Mouse (Mus musculus): ENCODE measurements around the gene Atm.

Gene Atm

DNA sequence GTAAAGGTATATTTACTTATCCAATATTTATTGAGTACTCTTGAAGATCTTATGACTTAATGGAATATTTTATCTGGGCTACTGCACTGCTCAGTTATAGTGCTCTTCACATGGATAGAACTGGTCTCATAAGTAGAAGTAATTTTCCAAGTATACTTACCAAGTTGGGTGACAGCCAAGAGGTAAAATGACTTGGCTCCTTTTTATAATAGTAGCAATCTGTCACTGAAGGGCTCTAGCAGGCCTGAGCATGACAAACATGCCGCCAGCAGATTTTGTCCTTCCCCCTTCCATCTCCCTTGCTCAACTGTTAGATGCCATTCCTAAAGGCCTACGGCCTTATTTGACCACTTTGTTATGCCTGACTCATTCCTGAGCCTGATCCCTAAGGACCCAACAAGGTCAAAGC is 127.6 kb downstream of the Atm start:
- no peak for DNase-seq (ENCODE audit: low read depth, low spot score)

DNA sequence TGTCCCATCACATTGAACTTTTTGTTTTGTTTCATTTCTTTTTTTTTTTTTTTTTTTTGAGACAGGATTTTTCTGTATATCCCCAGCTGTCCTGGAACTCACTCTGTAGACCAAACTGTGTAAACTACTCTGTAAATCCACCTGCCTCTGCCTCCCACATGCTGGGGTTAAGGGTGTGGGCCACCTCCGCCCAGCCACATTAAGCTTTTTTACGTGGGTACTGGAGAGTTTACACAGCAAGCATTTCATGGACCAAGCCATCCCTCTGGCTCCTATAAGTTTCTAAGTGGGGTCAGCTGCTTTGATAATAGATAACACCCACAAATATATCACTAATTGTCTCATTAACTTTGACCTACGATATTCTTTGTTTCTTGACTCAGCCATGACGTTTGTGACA is 128.0 kb downstream of the Atm start:
- DNase-seq (ENCODE audit: low read depth, low spot score) = no peak

DNA sequence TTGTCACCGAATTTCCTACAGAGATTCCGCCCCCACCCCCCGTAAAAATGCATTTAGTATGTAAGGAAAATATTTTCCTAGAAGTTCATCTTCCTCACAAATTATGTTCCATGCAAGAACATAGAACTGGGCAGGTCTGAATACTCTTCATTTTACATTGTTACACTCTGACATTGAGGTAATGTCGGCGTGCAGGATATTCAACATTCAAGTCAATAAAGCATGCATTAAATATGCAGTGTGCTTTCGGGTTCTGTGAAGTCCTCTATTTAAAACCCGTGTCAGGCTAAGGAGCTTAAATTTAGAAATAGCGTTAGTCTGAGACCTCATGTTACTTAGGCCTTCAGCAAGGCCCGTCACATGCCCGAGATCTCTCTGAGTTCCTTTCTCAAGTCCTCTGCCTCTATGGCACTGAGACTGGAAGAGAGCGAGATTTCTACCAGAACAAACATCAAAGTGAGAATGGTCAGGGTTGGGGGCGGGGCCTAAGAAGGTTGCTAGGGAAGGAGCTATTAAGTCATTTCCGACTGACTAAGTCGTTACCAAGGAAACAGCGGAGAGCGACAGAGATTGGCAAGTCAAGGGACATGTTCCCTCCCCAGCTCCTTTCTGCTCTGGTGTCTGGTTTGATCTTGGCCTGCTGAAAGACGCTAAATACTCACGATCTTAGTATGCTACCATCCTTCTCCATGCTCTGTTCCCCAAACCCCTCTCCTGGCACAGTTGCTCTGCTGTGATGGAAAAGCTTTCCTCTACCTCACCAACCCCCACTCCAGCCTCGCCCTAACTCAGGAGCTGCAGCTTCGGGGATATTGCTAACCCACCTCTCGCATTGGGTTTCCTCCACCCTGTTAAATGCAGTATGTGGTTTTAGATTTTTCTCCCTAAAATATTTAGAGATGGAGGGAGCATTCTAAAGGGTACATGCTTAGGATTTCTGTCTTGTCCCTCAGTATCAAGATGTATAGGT is 131.5 kb downstream of the Atm start:
- DNase-seq (ENCODE audit: low read depth, low spot score) = no peak

DNA sequence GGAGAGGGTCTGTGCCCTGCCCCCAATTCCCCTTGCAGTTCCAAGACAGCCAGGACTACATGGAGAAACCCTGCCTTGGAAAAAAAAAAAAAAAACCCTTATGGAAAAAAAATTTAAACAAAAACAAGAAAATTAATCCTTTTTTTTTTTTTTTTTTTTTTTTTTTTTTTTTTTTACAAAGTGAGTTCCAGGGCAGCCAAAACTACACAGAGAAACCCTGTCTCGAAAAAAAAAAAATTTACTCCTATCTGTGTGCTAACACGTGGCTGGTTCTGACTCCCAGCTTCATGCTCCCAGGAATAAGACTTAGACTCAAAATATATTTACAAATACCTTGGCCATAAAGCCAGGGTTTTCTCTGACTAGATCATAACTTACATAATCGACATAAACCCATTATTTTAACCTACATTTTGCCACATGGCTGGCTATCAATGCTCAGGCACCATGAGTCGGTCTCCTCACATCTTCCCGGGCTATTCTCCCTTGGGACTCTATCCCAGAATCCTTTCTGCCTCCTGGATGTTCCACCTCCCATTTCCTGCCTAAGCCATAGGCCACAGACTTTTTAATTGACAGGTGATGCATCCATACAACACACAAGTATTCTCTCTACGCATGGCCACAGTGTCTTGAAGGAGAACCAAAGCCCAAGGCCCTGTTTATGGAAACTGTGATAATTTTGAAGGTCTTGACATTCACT is 132.3 kb downstream of the Atm start:
- DNase-seq (ENCODE audit: low read depth, low spot score) = no peak

DNA sequence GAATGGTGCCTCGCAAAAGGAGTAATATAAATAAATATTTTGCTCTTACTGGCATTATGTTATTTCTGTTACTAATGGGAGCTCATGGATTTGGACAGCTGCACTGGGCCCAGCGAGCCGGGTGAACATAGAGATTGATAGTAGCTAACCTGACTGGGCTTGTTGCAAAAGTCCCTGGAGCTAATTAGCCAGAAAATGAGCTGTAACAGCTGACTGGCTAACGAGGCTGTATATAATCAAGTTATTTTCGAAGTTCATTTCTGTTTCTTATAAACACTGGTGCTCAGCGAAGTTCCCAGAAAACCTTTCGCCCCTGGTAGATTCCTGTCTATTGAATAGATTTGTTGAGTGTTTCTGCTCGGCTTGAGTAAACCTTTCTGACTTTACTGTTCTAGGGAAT is 133.5 kb downstream of the Atm start:
- DNase-seq (ENCODE audit: low read depth, low spot score) = no peak

DNA sequence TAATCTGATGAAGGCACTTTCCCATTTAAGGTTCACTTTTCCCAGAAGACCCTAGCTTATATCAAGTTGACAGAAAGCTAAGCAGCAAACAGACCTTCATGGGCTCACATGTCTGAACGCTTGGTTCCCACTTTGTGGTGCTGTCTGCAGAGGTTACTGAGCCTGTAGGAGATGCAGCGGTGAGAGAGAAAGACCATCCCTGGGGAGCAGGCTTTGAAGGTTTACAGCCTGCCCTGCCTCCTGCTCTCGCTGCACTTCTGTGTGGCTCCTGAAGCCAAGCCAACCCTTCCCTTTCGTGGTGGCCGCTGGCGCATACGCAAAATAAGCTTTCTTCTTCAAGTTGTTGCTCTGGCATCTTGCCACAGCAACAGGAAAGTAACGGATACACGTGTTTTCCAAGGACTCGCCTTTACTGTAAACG is 134.2 kb downstream of the Atm start, which contains the start of gene 4930550C14Rik:
Gene 4930550C14Rik (plus strand): TSS at position 35 of the 421 bp plus-strand sequence.
- no peak for DNase-seq (ENCODE audit: low read depth, low spot score)

DNA sequence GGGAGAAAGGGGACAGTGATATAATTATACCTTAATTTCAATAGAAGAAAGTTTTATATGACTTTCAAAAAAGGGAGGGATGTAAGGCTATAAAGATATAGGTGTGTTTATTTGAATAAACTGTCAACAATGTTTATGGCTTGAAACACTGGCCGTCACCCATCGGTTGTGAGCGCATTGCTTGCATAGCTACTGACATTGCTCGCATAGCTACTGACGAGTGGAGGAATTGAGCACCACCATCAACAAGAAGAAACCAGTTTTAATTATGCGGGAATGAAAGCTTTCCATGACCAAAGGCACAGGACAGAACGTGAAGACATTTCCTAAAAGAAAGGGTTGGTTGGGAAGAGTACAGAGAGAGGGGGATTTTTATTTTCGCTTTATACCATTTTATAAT is 135.4 kb downstream of the Atm start:
- no peak for DNase-seq (ENCODE audit: low read depth, low spot score)

DNA sequence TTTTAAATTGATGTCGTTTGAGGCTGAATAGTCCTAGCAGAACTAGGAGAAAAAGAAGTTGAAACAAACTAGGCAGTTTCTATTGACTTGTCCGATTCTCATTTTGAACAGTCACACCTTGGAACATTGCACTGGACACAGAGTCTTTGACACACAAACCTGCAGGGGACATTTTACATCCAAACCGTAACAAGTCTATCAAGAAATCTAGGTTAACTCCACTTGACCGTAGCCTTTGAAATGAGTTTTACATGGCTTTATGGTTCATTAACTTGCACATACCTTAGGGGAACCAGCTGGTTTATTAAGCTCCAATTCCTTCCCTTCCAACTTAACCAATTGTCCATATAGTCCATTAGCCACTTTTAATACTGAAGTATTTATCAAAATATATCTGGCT is 135.8 kb downstream of the Atm start:
- no peak for DNase-seq (ENCODE audit: low read depth, low spot score)

DNA sequence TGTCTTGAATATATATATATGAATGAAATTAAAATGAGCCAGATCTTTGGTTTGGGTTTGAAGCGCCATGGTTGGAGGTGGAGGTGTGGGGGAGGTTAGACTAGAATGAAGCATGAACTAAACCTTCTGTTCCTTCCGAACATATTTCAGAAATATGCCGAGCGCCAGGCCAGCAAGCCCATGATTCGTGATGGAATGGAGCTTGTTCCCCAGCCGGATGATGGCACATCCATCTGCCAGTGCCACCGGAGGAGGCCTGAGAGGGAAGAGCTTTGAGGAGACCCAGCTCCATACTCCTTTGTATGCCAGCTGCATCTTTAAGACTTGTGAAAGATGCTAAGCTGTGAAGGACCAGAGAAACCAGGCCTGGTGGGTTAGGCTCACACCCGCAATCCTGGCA is 137.0 kb downstream of the Atm start:
- no peak for DNase-seq (ENCODE audit: low read depth, low spot score)

DNA sequence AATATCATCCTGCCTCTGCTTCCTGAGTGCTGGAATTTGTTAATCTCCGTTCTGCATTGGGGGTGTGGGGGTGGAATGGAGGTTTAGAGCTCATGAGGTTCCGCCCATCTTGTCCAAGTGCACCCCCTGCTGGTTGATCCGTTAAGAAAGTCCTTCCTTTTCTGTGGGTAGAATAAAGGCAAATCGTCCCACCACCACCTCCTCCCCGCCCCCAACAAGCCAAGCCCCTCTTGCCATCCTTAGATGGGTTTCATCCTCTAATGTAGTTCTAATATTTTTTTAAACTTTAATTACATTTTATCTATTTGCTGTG is 138.2 kb downstream of the Atm start:
- DNase-seq (ENCODE audit: low read depth, low spot score) = no peak

DNA sequence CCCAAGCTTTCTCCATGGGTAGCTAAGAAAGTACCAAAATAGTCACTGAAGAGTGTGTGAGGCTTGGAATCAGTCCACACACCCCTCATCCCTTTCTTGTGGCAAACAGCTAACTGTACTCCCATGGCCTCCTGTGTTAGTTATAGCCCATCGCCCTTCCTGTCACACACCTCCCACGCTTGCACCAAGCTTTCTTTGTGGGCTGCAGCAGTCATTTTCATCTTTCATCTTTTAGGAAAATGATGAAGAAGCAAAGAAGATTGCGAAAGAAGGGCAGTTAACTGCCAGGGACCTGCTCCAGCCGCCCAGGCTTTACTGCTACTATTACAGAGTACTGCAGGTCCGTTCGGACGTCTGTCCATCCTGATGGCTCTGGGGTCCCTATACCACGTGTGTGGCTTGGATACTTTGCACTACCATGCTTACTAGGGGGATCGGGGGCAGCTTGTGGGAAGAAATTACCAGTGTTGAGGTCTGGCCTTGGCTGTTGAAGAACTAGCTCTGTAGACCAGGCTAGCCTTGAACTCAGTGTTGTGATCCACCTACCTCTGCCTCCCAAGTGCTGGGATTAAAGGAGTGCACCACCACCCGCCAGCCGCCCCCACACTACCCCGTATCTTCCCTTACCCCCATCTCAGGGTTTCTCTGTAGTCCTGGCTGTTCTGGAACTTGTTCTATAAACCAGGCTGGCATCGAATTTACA is 138.7 kb downstream of the Atm start:
- no peak for DNase-seq (ENCODE audit: low read depth, low spot score)

DNA sequence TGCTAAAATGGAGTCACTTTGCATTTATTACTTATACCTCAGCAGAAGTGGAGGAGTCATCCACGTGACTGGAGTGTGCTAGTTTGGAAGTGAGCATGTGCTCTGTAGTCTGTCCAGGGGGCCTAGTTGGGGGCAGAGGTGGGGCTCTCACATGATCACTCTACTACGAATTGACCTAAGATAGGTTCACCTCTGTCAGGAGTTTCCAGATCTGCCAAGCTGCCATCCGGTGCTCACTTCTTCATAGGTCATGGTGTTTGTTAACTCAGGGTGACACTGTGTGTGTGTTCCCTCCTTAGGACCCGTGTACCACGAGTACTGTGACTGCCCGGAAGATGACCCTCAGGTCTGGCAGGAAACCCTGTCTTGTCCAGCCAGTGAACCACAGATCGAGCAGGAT is 146.4 kb downstream of the Atm start:
- no peak for DNase-seq (ENCODE audit: low read depth, low spot score)
